Mouse (Mus musculus) cortical plate, adult 2 months (tissue): ENCODE data around the gene Fzr1. TPM values are rescaled to one million over a fixed set of nuclear protein-coding genes. Genes with fewer than 3 reads are reported as not detected.

Experiments
- H3K27ac ChIP-seq: fragments of 200-500 bp; 2 replicates; pipeline ENCODE4 v1.5.1; 2012; ENCODE audit warnings: low read length, control low read depth, inconsistent platforms; ENCODE audit not compliant: insufficient read depth
- H3K4me1 ChIP-seq: fragments of 200-500 bp; 2 replicates; pipeline ENCODE4 v1.6.1; 2011; ENCODE audit warnings: low read length; ENCODE audit not compliant: control insufficient read depth, insufficient read depth
- H3K4me3 ChIP-seq: fragments of 200-500 bp; 2 replicates; pipeline ENCODE4 v1.5.1; 2011; ENCODE audit warnings: mild to moderate bottlenecking, low read length, control low read depth; ENCODE audit not compliant: insufficient read depth
- CTCF ChIP-seq: fragments of 200-500 bp; IDR thresholded peaks from 2 replicates; pipeline ENCODE4 v1.5.1; 2011; ENCODE audit warnings: mild to moderate bottlenecking, control low read depth, low read length; ENCODE audit not compliant: insufficient read depth; ENCODE audit errors: extremely low read depth
- POLR2A ChIP-seq: fragments of 200-500 bp; IDR thresholded peaks from 2 replicates; pipeline ENCODE4 v1.6.1; 2011; ENCODE audit warnings: mild to moderate bottlenecking, low read length, control low read depth; ENCODE audit not compliant: insufficient read depth; ENCODE audit errors: extremely low read depth
- polyA plus RNA-seq: library from polyadenylated mRNA; depleted of rRNA; stranded (reverse); fragments of >200 nt; gene quantifications from 2 replicates; pipeline ENCODE4 v1.2.3, GENCODE M21; 2012

Fzr1 gene
- polyA plus RNA-seq, 1 experiment, result 75.5 TPM

DNA sequence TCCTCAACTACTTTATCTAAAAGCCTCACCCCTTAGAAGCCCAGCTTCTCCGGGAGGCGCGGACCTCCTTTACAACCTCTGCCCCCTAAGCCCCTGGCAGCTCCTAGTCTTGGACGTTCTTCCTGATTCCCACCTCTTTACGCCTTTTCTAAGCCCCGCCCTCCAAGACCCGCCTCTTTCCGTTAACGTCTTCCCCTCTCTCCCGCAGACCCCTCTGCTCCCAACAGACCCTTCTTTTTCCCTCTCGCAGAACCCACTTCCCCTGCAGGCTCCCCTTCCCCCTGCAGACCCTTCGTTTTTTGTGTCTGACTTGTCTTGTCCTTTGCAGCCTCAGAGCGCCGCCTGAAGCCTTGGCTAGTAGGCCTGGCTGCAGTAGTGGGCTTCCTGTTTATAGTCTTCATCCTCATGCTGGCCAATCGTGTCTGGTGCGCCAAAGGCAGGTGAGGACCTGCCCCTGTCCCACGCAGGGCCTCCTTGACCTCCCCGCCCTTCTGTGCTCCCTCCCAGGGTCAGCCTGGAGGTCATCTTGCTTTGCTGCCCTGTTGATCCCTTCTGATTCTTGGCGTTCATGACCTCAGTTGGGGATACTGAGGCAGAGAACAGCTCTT is 15.2 kb upstream of the Fzr1 start:
- no peak overlapping the region for H3K27ac ChIP-seq
- TF ChIP-seq POLR2A (no peak), CTCF (no peak)
- peak overlapping the region; percentile 5; the same call in 1 of the 2 replicates for H3K4me3 ChIP-seq
- H3K4me1 ChIP-seq, result peaks cover 4% of the 10 kb centered on the region; the same call in 1 of the 2 replicates

DNA sequence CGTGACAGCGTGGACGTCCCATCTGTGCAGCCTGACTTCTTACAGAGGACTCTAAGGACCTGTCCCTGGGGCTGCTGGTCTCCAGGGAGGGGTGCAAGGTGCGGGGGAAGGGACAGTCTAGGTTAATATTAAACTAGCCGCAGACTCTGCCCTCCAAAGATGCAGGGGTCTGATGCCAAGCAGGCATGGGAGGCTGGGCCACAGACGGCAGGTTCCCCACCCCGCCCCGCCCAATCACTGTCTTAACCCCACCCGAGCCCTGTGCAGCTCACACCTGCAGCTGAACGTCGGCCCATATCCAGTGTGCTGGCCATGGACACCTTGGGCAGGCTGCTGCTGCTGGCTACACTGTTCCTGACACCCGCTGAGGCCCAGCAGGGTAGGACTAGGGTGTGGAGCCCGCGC is 14.5 kb upstream of the Fzr1 start, which contains the start of gene Smim24:
Gene Smim24, plus strand, starts transcription at position 271 of the 405 bp plus-strand sequence.
- Histone ChIP-seq H3K4me1 (peaks cover 4% of the 10 kb centered on the region; the same call in 1 of the 2 replicates), H3K4me3 (peak within 1 kb of the TSS; percentile 5; the same call in 1 of the 2 replicates), H3K27ac (no peak within 1 kb of the TSS)
- TF ChIP-seq POLR2A (no peak), CTCF (no peak)

DNA sequence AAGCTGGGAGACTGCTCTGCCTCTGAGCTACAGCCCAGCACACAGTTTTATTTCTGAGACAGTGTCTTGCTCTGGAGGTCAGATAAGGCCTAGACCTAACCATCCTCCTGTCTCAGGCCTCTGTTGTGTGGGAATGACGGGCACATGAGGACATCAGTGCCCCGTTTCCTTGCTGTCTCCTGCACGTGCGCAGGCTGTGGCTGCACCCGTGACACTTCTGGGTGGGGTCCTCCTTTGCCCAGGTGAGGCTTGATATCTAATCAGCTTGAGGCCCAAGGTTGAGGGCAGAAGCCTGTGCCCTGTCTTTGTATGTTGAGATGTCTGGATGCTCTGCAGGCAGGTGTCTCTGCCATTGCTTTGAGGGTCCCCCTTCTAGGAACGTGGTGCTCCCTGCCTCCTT is 14.0 kb upstream of the Fzr1 start:
- Histone ChIP-seq H3K4me3 (no peak overlapping the region), H3K27ac (no peak overlapping the region)
- TF ChIP-seq CTCF (no peak), POLR2A (no peak)

DNA sequence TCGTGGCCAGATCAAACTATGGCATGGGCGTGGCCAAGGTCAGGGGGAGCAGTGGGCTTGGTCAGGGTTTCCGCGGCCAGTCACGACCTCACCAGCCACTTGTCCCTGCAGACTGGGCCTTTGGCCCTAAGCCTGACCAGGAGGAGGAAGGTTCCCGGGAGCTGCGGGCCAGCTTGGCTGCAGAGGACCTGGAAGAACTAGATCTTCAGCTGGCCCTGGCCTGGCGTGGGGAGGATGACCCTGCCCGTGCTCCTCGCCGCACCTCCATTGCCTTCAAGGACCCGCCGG is 12.3 kb upstream of the Fzr1 start:
- H3K27ac ChIP-seq, result no peak overlapping the region
- peaks cover 4% of the 10 kb centered on the region; the same call in 1 of the 2 replicates for H3K4me1 ChIP-seq
- no peak overlapping the region for H3K4me3 ChIP-seq
- no peak for TF ChIP-seq CTCF
- no peak for TF ChIP-seq POLR2A

More for the DNA sequence above, 14.0 kb upstream of the Fzr1 start:
- peaks cover 4% of the 10 kb centered on the region; the same call in 1 of the 2 replicates for H3K4me1 ChIP-seq

DNA sequence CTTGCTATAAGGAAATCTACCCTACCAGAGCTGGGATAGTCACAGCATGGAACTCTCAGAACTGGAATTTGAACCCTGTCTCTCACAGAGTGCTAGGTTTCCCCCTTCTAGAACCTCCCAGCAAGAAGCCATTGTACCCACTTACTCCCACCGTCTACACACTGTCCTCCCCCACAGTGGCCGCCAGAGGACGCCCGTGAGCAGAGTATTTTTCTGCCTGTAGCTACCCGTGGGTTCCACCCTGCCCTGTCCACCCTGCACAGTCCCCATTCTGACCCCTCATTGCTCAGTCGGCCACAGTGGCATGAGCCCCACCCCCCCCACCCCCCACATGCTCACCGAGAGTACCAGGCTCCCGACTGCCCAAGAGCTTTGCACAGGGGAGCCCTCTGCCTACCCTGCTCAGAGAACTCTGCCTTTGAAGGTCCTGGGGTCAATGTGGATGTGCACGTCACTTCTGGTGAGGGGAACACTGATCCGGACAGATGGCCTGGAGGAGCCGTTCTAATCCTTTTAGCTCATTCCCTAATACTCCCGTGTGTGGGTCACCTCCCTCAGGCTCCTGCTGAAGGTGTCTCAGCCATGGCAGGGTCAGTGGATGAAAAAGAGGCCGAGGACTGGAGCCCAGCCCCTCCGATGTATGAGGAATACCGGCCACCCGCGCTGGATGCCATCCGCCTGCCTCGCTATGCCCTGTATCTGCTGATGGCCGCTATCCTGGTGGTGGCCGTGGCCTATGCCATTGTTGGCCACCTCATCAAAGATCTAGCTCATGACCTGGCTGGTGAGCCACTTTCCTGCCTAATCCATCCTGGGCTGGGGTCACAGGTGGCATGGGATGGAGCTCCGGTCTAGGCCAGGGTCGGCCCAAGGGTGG is 11.7 kb upstream of the Fzr1 start:
- H3K4me3 ChIP-seq, result no peak overlapping the region
- TF ChIP-seq POLR2A (no peak), CTCF (peak; percentile 88)
- H3K27ac ChIP-seq, result no peak overlapping the region

DNA sequence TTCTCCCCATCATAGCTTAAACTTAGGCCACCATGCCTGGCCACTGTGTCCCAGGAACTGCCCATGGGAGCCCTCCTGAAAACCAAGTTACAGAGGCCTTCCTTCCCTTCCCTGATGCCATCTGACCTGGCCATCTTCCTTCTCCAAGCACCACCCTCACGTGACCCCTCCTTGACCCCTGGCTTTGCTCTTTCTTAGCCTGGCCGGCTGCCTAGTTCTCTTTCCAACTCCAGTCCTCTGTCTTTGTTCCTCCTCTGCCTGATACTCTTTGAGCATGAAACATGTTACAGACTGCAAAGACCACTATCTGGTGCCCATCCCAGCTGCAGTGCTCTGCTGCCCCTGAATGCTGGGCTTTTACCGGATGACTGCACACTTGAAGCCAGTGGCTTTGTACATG is 11.1 kb upstream of the Fzr1 start:
- H3K4me3 ChIP-seq, result no peak overlapping the region
- H3K4me1 ChIP-seq, result peaks cover 8% of the 10 kb centered on the region
- no peak overlapping the region for H3K27ac ChIP-seq
- TF ChIP-seq POLR2A, result no peak
- TF ChIP-seq CTCF, result no peak

More for the DNA sequence above, 11.7 kb upstream of the Fzr1 start:
- peaks cover 8% of the 10 kb centered on the region for H3K4me1 ChIP-seq

DNA sequence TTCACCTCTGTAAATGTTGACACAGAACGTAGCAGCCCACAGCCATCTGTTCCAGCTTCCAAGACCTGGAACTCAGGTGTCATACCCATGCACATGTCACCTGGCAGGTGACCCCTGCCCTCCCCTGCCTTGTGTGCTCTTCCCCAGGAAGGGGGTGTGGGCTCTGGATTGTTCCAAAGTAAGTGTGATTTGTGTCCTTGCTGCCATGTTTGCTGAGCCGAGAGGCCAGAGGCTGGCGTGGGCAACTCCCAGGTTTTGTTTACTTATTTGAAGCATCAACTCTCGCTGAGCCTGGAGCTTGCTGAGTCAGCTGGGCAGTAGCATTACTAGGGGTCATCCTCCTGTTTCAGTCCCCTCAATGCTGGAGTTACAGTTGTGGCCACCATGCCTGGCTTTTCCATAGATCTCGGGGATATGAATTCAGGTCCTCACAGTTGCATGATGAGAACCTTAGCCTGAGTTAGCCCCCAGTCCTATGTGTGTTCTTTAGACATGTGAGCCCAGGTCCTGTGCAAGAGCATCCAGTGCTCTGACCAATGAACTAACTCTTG is 10.3 kb upstream of the Fzr1 start, which contains the start of gene Gm48552:
Gene Gm48552, plus strand, starts transcription at position 501 of the 551 bp plus-strand sequence.
- Histone ChIP-seq H3K27ac (no peak within 1 kb of the TSS), H3K4me1 (peaks cover 5% of the 10 kb centered on the region), H3K4me3 (no peak within 1 kb of the TSS)
- TF ChIP-seq POLR2A, result no peak
- TF ChIP-seq CTCF, result no peak

DNA sequence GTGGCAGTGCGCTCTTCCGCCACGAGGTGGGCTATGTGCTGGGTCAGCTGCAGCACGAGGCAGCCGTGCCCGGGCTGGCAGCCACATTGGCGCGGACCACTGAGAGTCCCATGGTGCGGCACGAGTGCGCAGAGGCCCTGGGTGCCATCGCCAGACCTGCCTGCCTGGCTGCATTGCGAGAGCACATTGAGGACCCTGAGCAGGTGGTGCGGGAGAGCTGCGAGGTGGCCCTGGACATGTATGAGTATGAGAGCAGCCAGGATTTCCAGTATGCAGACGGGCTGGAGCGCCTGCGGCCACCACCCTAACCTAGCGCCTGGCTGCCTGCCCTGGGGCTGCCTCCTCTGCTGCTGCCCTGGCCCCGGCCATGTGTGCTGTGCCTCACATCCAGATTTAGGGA is 9.4 kb upstream of the Fzr1 start:
- peaks cover 4% of the 10 kb centered on the region for H3K4me1 ChIP-seq
- TF ChIP-seq CTCF (no peak), POLR2A (no peak)
- H3K4me3 ChIP-seq, result no peak overlapping the region
- no peak overlapping the region for H3K27ac ChIP-seq

DNA sequence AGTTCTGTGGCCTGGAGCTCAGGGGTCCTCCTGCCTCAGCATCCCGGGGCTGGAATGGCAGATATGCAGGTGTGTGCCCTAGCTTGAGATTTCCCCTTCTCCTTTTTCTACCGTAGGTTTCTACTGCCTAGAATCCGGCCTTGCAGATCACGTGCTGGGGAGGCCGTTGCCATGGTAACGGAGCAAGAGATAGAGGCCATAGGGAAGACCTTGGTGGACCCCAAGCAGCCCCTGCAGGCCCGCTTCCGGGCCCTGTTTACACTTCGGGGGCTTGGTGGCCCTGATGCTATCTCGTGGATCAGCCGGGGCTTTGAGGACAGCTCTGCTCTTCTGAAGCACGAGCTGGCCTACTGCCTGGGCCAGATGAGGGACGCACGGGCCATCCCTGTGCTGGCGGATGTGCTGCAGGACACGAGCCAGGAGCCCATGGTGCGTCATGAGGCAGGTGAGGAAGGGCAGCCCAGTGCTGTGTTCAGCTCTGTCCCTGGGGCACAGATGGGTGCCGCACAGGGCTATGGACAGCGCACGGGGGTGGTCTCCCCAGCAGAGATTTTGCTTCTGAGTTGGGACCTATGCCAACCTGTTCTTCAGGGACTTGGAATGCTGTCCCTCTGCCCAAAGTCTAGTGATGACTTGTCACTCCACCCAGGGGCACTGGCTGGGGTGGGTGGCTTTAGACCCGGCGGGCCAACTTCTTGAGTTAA is 7.4 kb upstream of the Fzr1 start:
- TF ChIP-seq CTCF (no peak), POLR2A (no peak)
- Histone ChIP-seq H3K4me1 (peaks cover 4% of the 10 kb centered on the region), H3K4me3 (peak overlapping the region; percentile 71; the same call in 1 of the 2 replicates), H3K27ac (no peak overlapping the region)

DNA sequence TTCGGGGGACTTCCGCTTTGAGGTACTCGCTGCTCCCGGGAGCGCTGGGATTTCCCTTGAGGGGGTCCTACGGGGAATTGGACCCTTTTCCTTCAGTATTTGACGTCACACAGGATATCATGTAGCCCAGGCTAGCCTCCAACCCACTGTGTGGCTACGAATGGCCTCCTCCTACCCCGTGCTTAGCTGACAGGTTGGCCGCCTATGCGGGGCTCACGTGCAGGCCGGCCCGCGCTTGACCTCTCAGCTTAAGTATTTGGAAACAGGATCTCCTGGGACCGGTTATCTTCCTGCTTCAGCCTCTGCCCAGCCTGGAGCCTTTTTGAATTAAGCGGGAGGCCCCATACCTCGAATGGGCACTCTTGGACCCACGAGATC is 6.3 kb upstream of the Fzr1 start:
- TF ChIP-seq CTCF, result no peak
- no peak for TF ChIP-seq POLR2A
- Histone ChIP-seq H3K4me3 (peak overlapping the region; percentile 71), H3K27ac (no peak overlapping the region), H3K4me1 (peaks cover 4% of the 10 kb centered on the region)
